Mouse (Mus musculus) activated CD4-positive, CD25-positive, alpha-beta regulatory T cell, adult 4 months (primary cell): ENCODE data around the gene Gm4201. TPM values are rescaled to one million over a fixed set of nuclear protein-coding genes. Genes with fewer than 3 reads are reported as not detected.
"Not testable (repeated sequence)": the region's sequence is repeated elsewhere in the genome, so short reads cannot be mapped to it uniquely, and the experiment has no call there.

Experiments
- ATAC-seq: one replicate; pipeline ENCODE4 v1.8.0; 2017
- polyA plus RNA-seq, 2 experiments: library from polyadenylated mRNA; unstranded; fragments of 100-300 nt; shearing (Covaris generic); gene quantifications; one replicate each; pipeline ENCODE4 v1.2.1; 2017

Gene Gm4201
- not detected for polyA plus RNA-seq

GRCm38 (mm10) chr7:22565243-22565642 lies at the start of gene Gm4201:
Gene Gm4201, minus strand, starts transcription at chr7:22565343.
- ATAC-seq, result not testable (repeated sequence)

DNA sequence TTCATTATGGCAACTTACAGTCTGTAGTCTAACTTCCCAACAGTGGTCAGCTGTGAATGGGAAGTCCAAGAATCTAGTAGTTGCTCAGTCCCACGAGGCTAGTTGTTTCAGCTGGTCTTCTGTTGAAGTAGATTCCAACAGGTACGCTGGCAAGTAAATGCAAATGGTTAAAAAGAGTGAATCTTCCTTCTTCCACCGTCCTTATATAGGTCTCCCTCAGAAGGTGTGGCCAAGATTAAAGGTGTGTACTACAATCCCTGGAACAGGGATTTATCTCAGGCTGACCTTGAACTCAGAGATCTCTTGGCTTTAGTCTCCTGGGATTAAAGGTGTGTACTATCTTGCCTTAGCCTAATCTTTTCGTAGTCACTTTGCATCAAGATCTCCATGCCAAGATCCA lies 22.9 kb upstream of the Gm4201 start, which contains the start of gene Gm4565:
Gm4565 (minus strand) TSS at position 101 of the 400 bp plus-strand sequence.
- ATAC-seq, result not testable (repeated sequence)

- ATAC-seq, result not testable (repeated sequence)
Measured at GRCm38 (mm10) chr7:22534787-22535186, 30.4 kb downstream of the Gm4201 start, which contains the start of gene Gm8677. Gene Gm8677, minus strand, starts transcription at chr7:22534887.

DNA sequence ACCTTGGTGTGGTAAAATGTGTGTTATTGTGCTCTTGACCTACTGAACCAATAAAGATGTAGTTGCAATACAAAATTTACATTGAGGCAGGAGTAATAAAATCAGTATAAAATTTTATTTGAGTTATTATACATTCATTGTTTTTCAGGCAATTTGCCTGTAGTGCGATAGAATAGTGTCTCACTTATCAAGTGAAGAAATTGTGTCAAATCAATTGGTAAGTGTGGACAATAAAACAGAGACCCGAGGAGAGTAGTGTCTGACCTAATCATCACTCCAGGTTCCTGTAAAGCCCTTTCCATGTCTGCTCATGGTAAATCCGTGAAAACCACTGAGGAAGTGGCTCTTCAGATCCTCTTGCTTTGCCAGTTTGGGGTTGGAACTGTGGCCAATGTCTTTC lies 42.5 kb downstream of the Gm4201 start, which contains the start of gene Vmn1r152:
Vmn1r152 (plus strand) TSS at position 301 of the 400 bp plus-strand sequence.
- not testable (repeated sequence) for ATAC-seq

Other genes with a start within 250 kb of the Gm4201 start
- gene Gm4187, start 235.6 kb downstream of the Gm4201 start, polyA plus RNA-seq, result not detected
- gene Gm8660, start 194.3 kb downstream of the Gm4201 start, polyA plus RNA-seq, result not detected
- not detected for gene Vmn1r148, start 151.8 kb downstream of the Gm4201 start, polyA plus RNA-seq
- not detected for gene Vmn1r149, start 127.1 kb downstream of the Gm4201 start, polyA plus RNA-seq
- not detected for gene Gm10665, start 101.3 kb downstream of the Gm4201 start, polyA plus RNA-seq
- not detected for gene Vmn1r151, start 65.7 kb downstream of the Gm4201 start, polyA plus RNA-seq
- gene Vmn1r152, start 42.4 kb downstream of the Gm4201 start, polyA plus RNA-seq, result not detected
- gene Gm8677, start 30.5 kb downstream of the Gm4201 start, polyA plus RNA-seq, result not detected
- gene Gm4565, start 22.8 kb upstream of the Gm4201 start, polyA plus RNA-seq, result under 1 TPM in 1 of 2 experiments, not detected in 1; 0.28 TPM
- not detected for gene Vmn1r155, start 92.7 kb upstream of the Gm4201 start, polyA plus RNA-seq
- not detected for gene Gm8693, start 127.0 kb upstream of the Gm4201 start, polyA plus RNA-seq
- not detected for gene Gm4567, start 154.4 kb upstream of the Gm4201 start, polyA plus RNA-seq
- under 1 TPM in 1 of 2 experiments, not detected in 1; 0.46 TPM for gene Vmn1r157, start 196.4 kb upstream of the Gm4201 start, polyA plus RNA-seq
- gene Vmn1r158, start 225.4 kb upstream of the Gm4201 start, polyA plus RNA-seq, result not detected